Mouse (Mus musculus): ENCODE data around the gene Adamts12. TPM values are rescaled to one million over a fixed set of nuclear protein-coding genes. Genes with fewer than 3 reads are reported as not detected.

Adamts12 gene
- polyA plus RNA-seq, 1 experiment: 0.16 TPM

DNA sequence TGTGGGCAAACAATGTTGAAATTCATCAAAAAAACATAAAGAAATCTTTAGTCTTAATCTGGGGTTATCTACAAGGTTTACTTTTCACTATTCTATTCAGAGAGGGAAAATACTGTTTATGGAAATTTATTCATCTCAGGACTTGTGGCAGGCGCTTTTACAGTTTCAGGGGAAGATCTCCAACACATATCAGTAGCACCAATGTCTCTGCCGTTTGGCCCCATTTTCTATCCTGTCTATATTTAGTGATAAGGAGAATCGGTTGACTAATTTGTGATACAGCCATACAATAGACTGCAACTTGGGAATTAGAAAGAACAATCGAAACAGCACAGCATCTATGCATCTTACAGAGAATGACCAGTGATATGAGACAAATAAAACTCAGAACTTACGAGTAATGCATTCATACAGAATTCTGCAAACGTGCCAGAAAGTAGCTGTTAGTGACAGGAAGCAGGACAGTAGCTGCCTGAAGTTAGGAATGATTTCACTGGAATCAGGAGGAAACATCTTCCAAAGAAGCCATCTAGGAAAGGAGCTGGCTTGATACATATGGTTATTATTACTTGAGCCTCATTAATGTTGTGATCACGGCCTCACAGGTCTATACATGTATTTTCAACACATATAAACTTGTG, 10.0 kb upstream of the Adamts12 start:
- TF ChIP-seq CTCF (IDR thresholded peaks at IDR 0.05; ENCODE audit: extremely low read depth, insufficient read depth, insufficient read length, insufficient replicate concordance) (no peak), POLR2A (IDR thresholded peaks at IDR 0.05; ENCODE audit: low read depth, low read length) (no peak)
- DNase-seq (ENCODE audit: low read depth in 1 of 2, low spot score in 2 of 2): no peak
- Histone ChIP-seq H3K27me3 (ENCODE audit: control insufficient read depth, insufficient read depth, low read length) (no peaks in the 10 kb centered on the region), H3K36me3 (ENCODE audit: control insufficient read depth, insufficient read depth, low read length) (no peaks in the 10 kb centered on the region), H3K27ac (ENCODE audit: insufficient read depth, low read length) (no peak overlapping the region), H3K4me1 (ENCODE audit: control insufficient read depth, insufficient read depth, insufficient read length) (no peaks in the 10 kb centered on the region), H3K4me3 (ENCODE audit: extremely low read depth, insufficient read depth, insufficient read length) (no peak overlapping the region)
- WGBS: 83% methylated on average over 7 of the region's 7 CpGs

DNA sequence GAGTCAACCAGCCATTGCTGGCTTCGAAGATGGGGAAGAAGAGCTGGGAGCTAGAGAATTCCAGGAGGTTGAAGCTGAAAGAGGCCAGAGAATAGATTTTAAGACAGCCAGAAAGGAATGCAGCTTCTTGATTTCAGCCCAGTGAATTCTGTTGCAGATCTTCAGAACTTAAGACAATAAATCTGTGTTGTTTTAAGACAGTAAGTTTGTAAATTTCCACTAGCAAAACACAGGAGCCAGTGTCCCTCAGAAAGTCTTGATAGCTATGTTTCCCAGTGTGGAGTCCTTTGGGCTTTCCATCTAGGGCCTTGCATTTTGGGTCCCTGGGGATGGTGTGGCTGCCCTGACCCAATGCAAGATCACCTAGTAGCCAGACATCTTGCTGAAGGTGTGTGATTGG, 1.7 kb upstream of the Adamts12 start:
- Histone ChIP-seq H3K27ac (ENCODE audit: insufficient read depth, low read length) (no peak overlapping the region), H3K4me1 (ENCODE audit: control insufficient read depth, insufficient read depth, insufficient read length) (no peaks in the 10 kb centered on the region), H3K27me3 (ENCODE audit: control insufficient read depth, insufficient read depth, low read length) (no peaks in the 10 kb centered on the region), H3K36me3 (ENCODE audit: control insufficient read depth, insufficient read depth, low read length) (no peaks in the 10 kb centered on the region), H3K4me3 (ENCODE audit: extremely low read depth, insufficient read depth, insufficient read length) (no peak overlapping the region)
- 74% methylated on average over 1 of the region's 1 CpGs for WGBS
- no peak for DNase-seq (ENCODE audit: low read depth in 1 of 2, low spot score in 2 of 2)
- no peak for TF ChIP-seq POLR2A (IDR thresholded peaks at IDR 0.05; ENCODE audit: low read depth, low read length)
- no peak for TF ChIP-seq CTCF (IDR thresholded peaks at IDR 0.05; ENCODE audit: extremely low read depth, insufficient read depth, insufficient read length, insufficient replicate concordance)

DNA sequence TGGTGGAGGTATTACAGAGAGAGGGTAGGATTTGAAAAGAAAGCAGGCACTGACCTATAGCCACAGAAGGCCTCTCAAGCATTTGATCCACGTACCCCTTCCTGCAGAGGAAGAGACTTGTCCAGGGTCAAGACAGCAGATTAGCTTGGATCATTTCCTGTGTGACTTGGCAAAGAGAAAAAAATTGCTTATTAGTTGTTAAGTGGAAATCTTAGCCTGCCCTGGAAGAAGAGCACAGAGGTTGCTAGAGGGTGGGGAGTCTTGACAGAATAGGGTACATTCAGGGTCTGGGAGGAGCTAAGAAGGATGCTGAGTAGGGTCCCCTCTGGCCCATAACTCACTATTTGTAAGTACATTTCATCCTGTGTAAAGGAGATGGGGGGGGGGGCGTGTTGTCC, 431 bp upstream of the Adamts12 start:
- no peak overlapping the region for H3K27ac ChIP-seq (ENCODE audit: insufficient read depth, low read length)
- WGBS: 37% methylated on average over 2 of the region's 2 CpGs
- TF ChIP-seq CTCF (IDR thresholded peaks at IDR 0.05; ENCODE audit: extremely low read depth, insufficient read depth, insufficient read length, insufficient replicate concordance) (no peak), POLR2A (IDR thresholded peaks at IDR 0.05; ENCODE audit: low read depth, low read length) (no peak)

DNA sequence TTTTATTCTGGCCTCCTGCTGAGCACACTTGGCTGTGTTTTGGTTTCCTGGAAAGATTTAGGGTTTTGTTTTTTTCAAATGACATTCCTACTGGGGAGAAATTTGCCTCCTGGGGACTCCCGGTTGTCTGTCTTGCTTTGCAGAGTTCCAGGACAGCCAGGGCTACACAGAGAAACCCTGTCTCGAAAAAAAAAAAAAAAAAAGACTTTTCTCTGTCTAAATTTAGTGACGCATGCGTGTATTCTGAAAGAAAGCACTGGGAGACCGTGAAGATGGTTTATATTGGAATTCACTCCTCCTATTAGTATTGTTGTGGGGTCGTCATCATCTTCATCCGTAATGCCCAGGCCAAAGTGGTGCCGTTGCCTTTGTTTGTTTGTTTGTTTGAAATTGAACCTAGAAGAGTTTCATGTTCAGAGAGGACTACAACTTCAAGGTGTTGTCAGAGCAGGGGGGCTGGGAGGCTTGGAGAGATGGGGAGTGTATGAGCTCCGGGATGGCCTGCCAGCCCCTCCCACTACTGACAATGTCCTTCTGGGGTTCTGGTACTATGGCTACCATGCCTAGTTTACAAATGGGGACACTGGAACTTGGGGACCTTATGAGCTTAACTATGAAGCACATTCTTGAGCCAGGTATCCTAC, 1.1 kb downstream of the Adamts12 start:
- H3K4me3 ChIP-seq (ENCODE audit: extremely low read depth, insufficient read depth, insufficient read length): no peak overlapping the region
- no peak overlapping the region for H3K27ac ChIP-seq (ENCODE audit: insufficient read depth, low read length)
- WGBS: 34% methylated on average over 9 of the region's 9 CpGs
- no peaks in the 10 kb centered on the region for H3K27me3 ChIP-seq (ENCODE audit: control insufficient read depth, insufficient read depth, low read length)
- H3K4me1 ChIP-seq (ENCODE audit: control insufficient read depth, insufficient read depth, insufficient read length): no peaks in the 10 kb centered on the region
- no peaks in the 10 kb centered on the region for H3K36me3 ChIP-seq (ENCODE audit: control insufficient read depth, insufficient read depth, low read length)
- no peak for DNase-seq (ENCODE audit: low read depth in 1 of 2, low spot score in 2 of 2)
- no peak for TF ChIP-seq CTCF (IDR thresholded peaks at IDR 0.05; ENCODE audit: extremely low read depth, insufficient read depth, insufficient read length, insufficient replicate concordance)
- TF ChIP-seq POLR2A (IDR thresholded peaks at IDR 0.05; ENCODE audit: low read depth, low read length): no peak

More for the DNA sequence above, 431 bp upstream of the Adamts12 start:
- H3K27me3 ChIP-seq (ENCODE audit: control insufficient read depth, insufficient read depth, low read length): no peaks in the 10 kb centered on the region
- no peaks in the 10 kb centered on the region for H3K4me1 ChIP-seq (ENCODE audit: control insufficient read depth, insufficient read depth, insufficient read length)
- DNase-seq (ENCODE audit: low read depth in 1 of 2, low spot score in 2 of 2): no peak
- no peak overlapping the region for H3K4me3 ChIP-seq (ENCODE audit: extremely low read depth, insufficient read depth, insufficient read length)
- no peaks in the 10 kb centered on the region for H3K36me3 ChIP-seq (ENCODE audit: control insufficient read depth, insufficient read depth, low read length)

DNA sequence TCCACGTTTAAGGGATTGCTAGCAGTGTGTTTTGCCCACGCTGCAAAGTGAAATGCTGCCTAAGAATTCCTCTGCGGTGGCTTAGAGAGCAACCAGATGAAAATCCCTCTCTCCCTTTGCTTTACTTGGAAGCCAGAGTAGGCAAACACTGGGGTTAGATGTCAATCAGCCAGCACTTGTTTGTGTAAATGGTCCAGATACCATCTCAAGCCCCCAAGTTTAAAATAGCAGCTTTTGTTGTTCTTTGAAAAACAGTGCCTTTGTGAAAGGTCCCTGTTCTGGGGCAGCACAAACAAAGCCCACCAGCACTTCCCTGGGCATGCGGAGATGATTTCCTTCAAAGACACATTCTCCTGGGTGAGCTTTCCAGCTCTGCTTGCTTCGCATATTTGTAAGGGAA, 1.7 kb downstream of the Adamts12 start:
- no peak for DNase-seq (ENCODE audit: low read depth in 1 of 2, low spot score in 2 of 2)
- H3K4me3 ChIP-seq (ENCODE audit: extremely low read depth, insufficient read depth, insufficient read length): no peak overlapping the region

DNA sequence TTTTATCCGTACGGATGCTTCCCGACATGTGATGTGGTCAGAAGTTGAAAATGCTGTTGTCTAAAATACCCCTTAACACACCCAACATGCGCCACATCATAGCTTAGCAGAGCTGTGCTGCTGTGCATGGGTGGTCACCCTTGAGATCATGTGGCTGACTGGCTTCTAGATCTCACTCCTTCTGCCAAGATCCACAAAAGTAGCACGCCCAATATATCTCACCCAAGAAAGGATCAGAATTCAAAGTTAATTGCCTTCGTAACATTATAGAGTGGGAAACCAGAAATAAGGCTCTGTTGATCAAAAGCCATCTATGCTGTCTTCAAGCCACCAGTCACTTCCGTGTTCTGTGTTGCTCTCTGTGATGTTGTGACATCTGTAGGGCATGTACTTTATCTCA, 3.3 kb downstream of the Adamts12 start:
- Histone ChIP-seq H3K27me3 (ENCODE audit: control insufficient read depth, insufficient read depth, low read length) (no peaks in the 10 kb centered on the region), H3K4me1 (ENCODE audit: control insufficient read depth, insufficient read depth, insufficient read length) (no peaks in the 10 kb centered on the region), H3K36me3 (ENCODE audit: control insufficient read depth, insufficient read depth, low read length) (no peaks in the 10 kb centered on the region), H3K4me3 (ENCODE audit: extremely low read depth, insufficient read depth, insufficient read length) (no peak overlapping the region), H3K27ac (ENCODE audit: insufficient read depth, low read length) (no peak overlapping the region)
- 84% methylated on average over 7 of the region's 7 CpGs for WGBS
- no peak for TF ChIP-seq POLR2A (IDR thresholded peaks at IDR 0.05; ENCODE audit: low read depth, low read length)
- TF ChIP-seq CTCF (IDR thresholded peaks at IDR 0.05; ENCODE audit: extremely low read depth, insufficient read depth, insufficient read length, insufficient replicate concordance): no peak
- DNase-seq (ENCODE audit: low read depth in 1 of 2, low spot score in 2 of 2): no peak

More for the DNA sequence above, 1.7 kb downstream of the Adamts12 start:
- H3K36me3 ChIP-seq (ENCODE audit: control insufficient read depth, insufficient read depth, low read length): no peaks in the 10 kb centered on the region
- 59% methylated on average over 5 of the region's 5 CpGs for WGBS
- H3K4me1 ChIP-seq (ENCODE audit: control insufficient read depth, insufficient read depth, insufficient read length): no peaks in the 10 kb centered on the region
- TF ChIP-seq CTCF (IDR thresholded peaks at IDR 0.05; ENCODE audit: extremely low read depth, insufficient read depth, insufficient read length, insufficient replicate concordance) (no peak), POLR2A (IDR thresholded peaks at IDR 0.05; ENCODE audit: low read depth, low read length) (no peak)
- H3K27me3 ChIP-seq (ENCODE audit: control insufficient read depth, insufficient read depth, low read length): no peaks in the 10 kb centered on the region
- H3K27ac ChIP-seq (ENCODE audit: insufficient read depth, low read length): no peak overlapping the region

DNA sequence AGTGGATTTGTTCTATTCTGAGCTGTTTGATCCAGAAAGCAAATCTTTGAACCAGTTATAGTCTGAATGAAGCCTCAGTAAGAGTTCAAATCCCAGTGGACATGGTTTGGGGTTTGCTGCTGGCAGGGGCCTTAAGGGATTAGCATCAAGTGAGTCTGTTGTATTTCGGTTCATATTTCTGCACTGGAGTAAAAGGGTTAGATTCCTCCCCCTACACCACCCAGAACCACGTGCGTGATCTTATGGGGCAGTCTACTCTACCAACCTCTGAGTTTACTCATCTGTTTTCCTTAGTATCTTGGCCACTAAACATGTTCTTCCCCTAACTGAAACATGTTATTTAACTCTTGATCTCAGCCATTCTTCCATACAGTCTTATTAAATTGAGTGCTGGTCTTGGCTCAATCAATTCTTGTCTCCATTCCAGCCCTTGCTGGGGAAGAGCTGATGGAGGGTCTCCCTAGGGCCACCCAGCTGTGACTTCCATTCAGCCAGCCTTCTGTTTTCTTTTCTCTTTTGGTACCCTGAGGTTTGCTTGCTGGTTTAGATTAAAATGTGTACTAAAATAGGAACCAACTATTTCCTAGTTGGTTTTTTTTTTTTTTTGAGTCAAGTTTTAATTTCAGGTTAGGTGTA, 11.3 kb downstream of the Adamts12 start:
- no peaks in the 10 kb centered on the region for H3K4me1 ChIP-seq (ENCODE audit: control insufficient read depth, insufficient read depth, insufficient read length)
- no peak overlapping the region for H3K27ac ChIP-seq (ENCODE audit: insufficient read depth, low read length)
- no peaks in the 10 kb centered on the region for H3K27me3 ChIP-seq (ENCODE audit: control insufficient read depth, insufficient read depth, low read length)
- H3K4me3 ChIP-seq (ENCODE audit: extremely low read depth, insufficient read depth, insufficient read length): no peak overlapping the region
- no peak for TF ChIP-seq POLR2A (IDR thresholded peaks at IDR 0.05; ENCODE audit: low read depth, low read length)
- no peak for TF ChIP-seq CTCF (IDR thresholded peaks at IDR 0.05; ENCODE audit: extremely low read depth, insufficient read depth, insufficient read length, insufficient replicate concordance)
- H3K36me3 ChIP-seq (ENCODE audit: control insufficient read depth, insufficient read depth, low read length): no peaks in the 10 kb centered on the region
- no peak for DNase-seq (ENCODE audit: low read depth in 1 of 2, low spot score in 2 of 2)
- WGBS: 76% methylated on average over 3 of the region's 3 CpGs

Data from spleen, adult 2 months (tissue).